Mouse (Mus musculus) heart, embryonic 13.5 days (tissue): ENCODE data around the gene Sf3b1. TPM values are rescaled to one million over a fixed set of nuclear protein-coding genes. Genes with fewer than 3 reads are reported as not detected.

Experiments
- ATAC-seq: fragments of 200-750 bp; cut with Nextera tagmentation; 2 replicates; pipeline ENCODE4 v1.8.0; 2017; ENCODE audit warnings: moderate TSS enrichment; ENCODE audit not compliant: insufficient number of reproducible peaks, low FRiP score, low TSS enrichment; ENCODE audit errors: extremely low read depth
- H3K27ac ChIP-seq: fragments of 300-500 bp; sonication (generic); replicated peaks from 2 replicates; pipeline ENCODE4 v1.5.1; 2015; ENCODE audit warnings: moderate library complexity, mild to moderate bottlenecking, inconsistent platforms
- H3K27me3 ChIP-seq: fragments of 300-500 bp; sonication (generic); replicated peaks from 2 replicates; pipeline ENCODE4 v1.6.1; 2015; ENCODE audit warnings: mild to moderate bottlenecking, inconsistent platforms
- H3K36me3 ChIP-seq: fragments of 300-500 bp; sonication (generic); 2 replicates; pipeline ENCODE4 v1.6.1; 2015; ENCODE audit warnings: mild to moderate bottlenecking, inconsistent platforms
- H3K4me1 ChIP-seq: fragments of 300-500 bp; sonication (generic); 2 replicates; pipeline ENCODE4 v1.6.1; 2015; ENCODE audit warnings: inconsistent platforms
- H3K4me2 ChIP-seq: fragments of 300-500 bp; sonication (generic); 2 replicates; pipeline ENCODE4 v1.6.1; 2015; ENCODE audit warnings: inconsistent platforms, mild to moderate bottlenecking, moderate library complexity
- H3K4me3 ChIP-seq: fragments of 300-500 bp; sonication (generic); 2 replicates; pipeline ENCODE4 v1.5.1; 2015; ENCODE audit warnings: moderate library complexity, mild to moderate bottlenecking, inconsistent platforms
- H3K9ac ChIP-seq: fragments of 300-500 bp; sonication (generic); 2 replicates; pipeline ENCODE4 v1.6.1; 2015; ENCODE audit warnings: inconsistent platforms, mild to moderate bottlenecking, moderate library complexity
- H3K9me3 ChIP-seq: fragments of 300-500 bp; sonication (generic); 2 replicates; pipeline ENCODE4 v1.6.1; 2016; ENCODE audit warnings: inconsistent platforms
- WGBS: fragments of 180-500 bp; shearing (Covaris S2); methylation state at CpG from one replicate; pipeline ENCODE4 v1.1.7; 2015; ENCODE audit warnings: mixed read lengths; 5-methylcytosine and 5-hydroxymethylcytosine counted together
- polyA plus RNA-seq: library from polyadenylated mRNA; unstranded; fragments of >200 nt; fragmentation: Nextera tagmentation; extraction: Ambion mirVana; gene quantifications from 2 replicates; pipeline ENCODE4 v1.2.1, GENCODE M21; 2015

The Sf3b1 gene
- polyA plus RNA-seq, 1 experiment from 2014 or later, result 172 TPM

- ATAC-seq, result no peak
- no peak overlapping the region for H3K4me3 ChIP-seq
Measured at GRCm38 (mm10) chr1:54935466-54935865, 91.8 kb downstream of the Sf3b1 start.

More at GRCm38 (mm10) chr1:54935466-54935865, 91.8 kb downstream of the Sf3b1 start:
- Histone ChIP-seq H3K4me1 (peaks cover 8% of the 10 kb centered on the region), H3K36me3 (no peaks in the 10 kb centered on the region), H3K9me3 (no peaks in the 10 kb centered on the region), H3K27ac (no peak overlapping the region), H3K9ac (no peak overlapping the region), H3K27me3 (no peaks in the 10 kb centered on the region), H3K4me2 (no peak overlapping the region)
- 70% methylated on average over 3 of the region's 3 CpGs for WGBS

Other genes with a start within 250 kb of the Sf3b1 start
- gene Ankrd44, start 101.1 kb downstream of the Sf3b1 start, polyA plus RNA-seq, result 5.9 and 6.3 TPM in 2 replicates
- gene Coq10b, start 25.3 kb upstream of the Sf3b1 start, polyA plus RNA-seq, result 20.9 and 21.4 TPM in 2 replicates
- gene Hspe1, start 60.7 kb upstream of the Sf3b1 start, polyA plus RNA-seq, result 306 and 363 TPM in 2 replicates
- 432 and 493 TPM in 2 replicates for gene Hspd1, start 60.8 kb upstream of the Sf3b1 start, polyA plus RNA-seq
- 95.9 and 117 TPM in 2 replicates for gene Mob4, start 103.8 kb upstream of the Sf3b1 start, polyA plus RNA-seq
- gene Rftn2, start 199.3 kb upstream of the Sf3b1 start, polyA plus RNA-seq, result 5.8 and 5.9 TPM in 2 replicates
- 2.9 and 3.2 TPM in 2 replicates for gene Mars2, start 209.7 kb upstream of the Sf3b1 start, polyA plus RNA-seq